Mouse (Mus musculus) hindbrain, embryonic 14.5 days (tissue): ENCODE measurements around the gene Acsm2. TPM values are rescaled to one million over a fixed set of nuclear protein-coding genes. Genes with fewer than 3 reads are reported as not detected.
"Not testable (repeated sequence)": the region's sequence is repeated elsewhere in the genome, so short reads cannot be mapped to it uniquely, and the experiment has no call there.

Experiments
- ATAC-seq: fragments of 200-750 bp; cut with Nextera tagmentation; 2 replicates; pipeline ENCODE4 v1.8.0; 2017; ENCODE audit warnings: moderate number of reproducible peaks, mild to moderate bottlenecking, moderate TSS enrichment, moderate library complexity; ENCODE audit not compliant: low FRiP score
- DNase-seq: peaks from one replicate; pipeline ENCODE4 v3.0.0-alpha.2; 2015; ENCODE audit warnings: low spot score
- H3K27ac ChIP-seq: fragments of 300-500 bp; sonication (generic); 2 replicates; pipeline ENCODE4 v1.5.1; 2014; ENCODE audit warnings: mild to moderate bottlenecking, moderate library complexity
- H3K27me3 ChIP-seq: fragments of 300-500 bp; sonication (generic); 2 replicates; pipeline ENCODE4 v1.6.1; 2014; ENCODE audit warnings: mild to moderate bottlenecking, low read length, mixed read lengths; ENCODE audit not compliant: control insufficient read depth, insufficient read depth
- H3K36me3 ChIP-seq: fragments of 300-500 bp; sonication (generic); replicated peaks from 2 replicates; pipeline ENCODE4 v1.6.1; 2014; ENCODE audit not compliant: control insufficient read depth, insufficient read depth
- H3K4me1 ChIP-seq: fragments of 300-500 bp; sonication (generic); replicated peaks from 2 replicates; pipeline ENCODE4 v1.6.1; 2014; ENCODE audit warnings: antibody characterized with exemption, low read length, mixed read lengths; ENCODE audit not compliant: control insufficient read depth, insufficient read depth
- H3K4me2 ChIP-seq: fragments of 300-500 bp; sonication (generic); replicated peaks from 2 replicates; pipeline ENCODE4 v1.6.1; 2014; ENCODE audit warnings: mild to moderate bottlenecking, moderate library complexity
- H3K4me3 ChIP-seq: fragments of 300-500 bp; sonication (generic); replicated peaks from 2 replicates; pipeline ENCODE4 v1.5.1; 2014; ENCODE audit warnings: mild to moderate bottlenecking, low read length
- H3K9ac ChIP-seq: fragments of 300-500 bp; sonication (generic); 2 replicates; pipeline ENCODE4 v1.6.1; 2014
- H3K9me3 ChIP-seq: fragments of 300-500 bp; sonication (generic); 2 replicates; pipeline ENCODE4 v1.6.1; 2016; ENCODE audit warnings: low read length; ENCODE audit not compliant: control insufficient read depth
- WGBS: fragments of 180-500 bp; shearing (Covaris S2); extraction: QIAGEN DNeasy Blood & Tissue Kit; methylation state at CpG from one replicate; pipeline ENCODE4 v1.1.7; 2014; 5-methylcytosine and 5-hydroxymethylcytosine counted together
- polyA plus RNA-seq: library from polyadenylated mRNA; unstranded; fragments of >200 nt; fragmentation: Nextera tagmentation; extraction: Ambion mirVana; gene quantifications from 2 replicates; pipeline ENCODE4 v1.2.1, GENCODE M21; 2014

Gene Acsm2
- polyA plus RNA-seq, 1 experiment from 2014 or later, result not detected

DNA sequence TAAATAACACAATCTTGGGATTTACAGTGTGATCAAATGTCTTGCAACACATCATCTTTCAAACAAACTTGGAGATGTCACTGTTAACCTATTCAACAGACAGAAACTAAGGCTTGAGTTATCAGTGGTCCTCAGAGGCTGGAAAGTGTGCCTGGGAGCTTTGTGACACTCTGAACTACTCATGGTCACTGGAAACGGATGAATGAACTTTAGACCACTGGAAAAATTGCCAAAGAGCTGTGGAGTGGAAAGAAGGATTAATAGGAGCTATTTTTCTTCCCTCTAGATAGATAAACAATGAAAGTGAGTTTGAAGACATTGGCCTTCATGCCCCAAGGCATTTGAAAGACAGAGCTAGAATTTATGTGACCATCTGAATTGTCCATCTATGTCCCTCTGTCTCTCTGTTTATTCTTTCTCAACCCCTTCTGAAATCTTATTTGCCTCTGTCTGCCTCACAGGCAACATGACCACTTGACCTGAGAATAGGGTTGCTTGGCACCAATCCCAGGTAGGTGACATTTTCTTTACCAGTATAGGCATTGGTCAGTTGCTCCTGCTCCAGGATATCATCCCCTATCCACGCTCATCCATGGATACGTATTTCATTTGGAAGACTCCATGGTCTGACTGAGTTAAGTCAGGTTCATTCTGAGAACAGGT, 5.8 kb downstream of the Acsm2 start:
- no peak for DNase-seq
- Histone ChIP-seq H3K27me3 (no peaks in the 10 kb centered on the region), H3K36me3 (no peaks in the 10 kb centered on the region), H3K27ac (no peak overlapping the region), H3K9ac (no peak overlapping the region), H3K4me1 (no peaks in the 10 kb centered on the region), H3K4me3 (no peak overlapping the region), H3K9me3 (no peaks in the 10 kb centered on the region), H3K4me2 (no peak overlapping the region)
- WGBS, result 90% methylated on average over 3 of the region's 3 CpGs
- no peak for ATAC-seq

DNA sequence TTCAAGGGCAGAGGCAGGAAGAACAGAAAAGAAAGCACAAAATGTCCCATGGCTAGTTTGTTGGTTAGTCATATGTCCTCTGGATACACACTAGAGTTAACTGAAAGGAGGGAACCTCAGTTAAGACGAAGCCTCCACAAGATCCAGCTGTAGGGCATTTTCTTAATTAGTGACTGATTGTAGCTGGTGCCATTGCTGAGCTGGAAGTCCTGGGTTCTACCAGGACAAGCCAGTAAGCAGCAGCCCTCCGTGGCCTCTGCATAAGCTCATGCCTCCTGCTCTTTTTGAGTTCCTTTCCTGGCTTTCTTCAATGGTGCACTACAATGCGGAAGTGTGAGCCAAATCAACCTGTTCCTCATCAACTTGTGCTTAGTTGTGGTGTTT, 6.3 kb downstream of the Acsm2 start:
- no peak overlapping the region for H3K4me3 ChIP-seq
- no peak overlapping the region for H3K4me2 ChIP-seq
- H3K36me3 ChIP-seq, result no peaks in the 10 kb centered on the region
- no peaks in the 10 kb centered on the region for H3K9me3 ChIP-seq
- WGBS, result 94% methylated on average over 3 of the region's 3 CpGs
- no peak overlapping the region for H3K27ac ChIP-seq
- no peaks in the 10 kb centered on the region for H3K4me1 ChIP-seq
- H3K9ac ChIP-seq, result no peak overlapping the region
- no peaks in the 10 kb centered on the region for H3K27me3 ChIP-seq
- no peak for DNase-seq
- no peak for ATAC-seq

GRCm38 (mm10) chr7:119561441-119561840, 7.3 kb downstream of the Acsm2 start:
- H3K36me3 ChIP-seq, result no peaks in the 10 kb centered on the region
- no peak for ATAC-seq
- no peak overlapping the region for H3K27ac ChIP-seq
- H3K9me3 ChIP-seq, result no peaks in the 10 kb centered on the region
- no peak overlapping the region for H3K9ac ChIP-seq
- no peaks in the 10 kb centered on the region for H3K27me3 ChIP-seq
- H3K4me1 ChIP-seq, result no peaks in the 10 kb centered on the region
- 63% methylated on average over 4 of the region's 4 CpGs for WGBS
- DNase-seq, result no peak
- no peak overlapping the region for H3K4me3 ChIP-seq
- no peak overlapping the region for H3K4me2 ChIP-seq

GRCm38 (mm10) chr7:119562476-119562875, 8.3 kb downstream of the Acsm2 start:
- 79% methylated on average over 2 of the region's 2 CpGs for WGBS
- not testable (repeated sequence) for H3K4me3 ChIP-seq, H3K27ac ChIP-seq, ATAC-seq, DNase-seq, H3K9me3 ChIP-seq, H3K36me3 ChIP-seq, H3K27me3 ChIP-seq, H3K9ac ChIP-seq, H3K4me1 ChIP-seq, H3K4me2 ChIP-seq

DNA sequence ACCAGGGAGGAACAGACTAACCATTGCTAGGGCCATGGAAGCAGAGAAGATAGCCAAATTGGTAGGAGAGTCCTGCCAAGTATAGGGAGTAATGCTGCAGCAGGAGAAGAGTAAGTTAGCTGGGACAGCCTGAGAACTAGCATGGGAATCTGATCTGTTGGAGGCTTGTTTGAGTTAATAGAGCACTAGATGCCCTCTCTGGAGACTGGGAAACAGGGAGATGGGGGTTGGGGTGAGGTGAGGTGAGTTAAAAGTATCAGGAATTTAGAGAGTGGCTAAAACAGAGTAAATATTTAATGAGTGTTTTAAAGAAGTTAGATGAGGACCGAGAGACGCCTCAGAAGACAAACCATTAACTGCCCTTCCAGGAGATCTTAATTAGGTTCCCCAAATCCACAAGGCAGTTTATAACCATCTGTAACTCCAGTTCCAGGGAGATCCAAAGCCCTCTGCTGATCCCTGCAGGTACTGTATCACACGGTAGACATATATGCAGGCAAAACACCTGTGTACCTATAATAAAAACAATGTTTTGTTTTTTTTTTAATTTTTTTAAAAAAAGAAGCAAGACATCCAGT, 40.5 kb downstream of the Acsm2 start:
- no peak overlapping the region for H3K27ac ChIP-seq
- H3K4me1 ChIP-seq, result no peaks in the 10 kb centered on the region
- ATAC-seq, result no peak
- H3K4me3 ChIP-seq, result no peak overlapping the region
- no peaks in the 10 kb centered on the region for H3K27me3 ChIP-seq
- no peaks in the 10 kb centered on the region for H3K36me3 ChIP-seq
- H3K4me2 ChIP-seq, result no peak overlapping the region
- no peak for DNase-seq
- no peaks in the 10 kb centered on the region for H3K9me3 ChIP-seq
- 82% methylated on average over 3 of the region's 3 CpGs for WGBS
- no peak overlapping the region for H3K9ac ChIP-seq

DNA sequence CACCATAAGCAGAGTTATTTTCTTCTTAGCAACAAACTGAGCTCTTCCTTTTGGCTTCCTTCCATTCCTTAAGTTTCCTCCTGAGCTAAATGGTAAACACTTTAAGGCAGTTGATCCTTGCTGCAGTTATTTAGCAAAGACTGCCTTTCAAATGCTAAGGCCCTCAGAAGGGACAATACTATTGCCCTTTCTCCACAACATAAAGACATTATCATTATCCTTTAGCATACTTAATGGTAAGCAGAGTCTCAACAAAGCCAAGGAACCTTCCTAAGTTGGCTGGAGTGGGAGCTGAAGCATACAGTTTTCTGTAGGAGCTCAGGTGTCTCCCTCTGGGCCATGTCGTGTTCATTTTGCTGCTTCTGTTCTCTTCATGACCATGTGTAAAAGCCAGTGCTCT, 41.2 kb downstream of the Acsm2 start:
- no peaks in the 10 kb centered on the region for H3K4me1 ChIP-seq
- H3K27ac ChIP-seq, result no peak overlapping the region
- H3K27me3 ChIP-seq, result no peaks in the 10 kb centered on the region
- DNase-seq (no peak), ATAC-seq (no peak)
- H3K4me3 ChIP-seq, result no peak overlapping the region
- 25% methylated on average over 1 of the region's 1 CpGs for WGBS
- H3K9ac ChIP-seq, result no peak overlapping the region
- no peaks in the 10 kb centered on the region for H3K9me3 ChIP-seq
- H3K4me2 ChIP-seq, result no peak overlapping the region
- H3K36me3 ChIP-seq, result no peaks in the 10 kb centered on the region

DNA sequence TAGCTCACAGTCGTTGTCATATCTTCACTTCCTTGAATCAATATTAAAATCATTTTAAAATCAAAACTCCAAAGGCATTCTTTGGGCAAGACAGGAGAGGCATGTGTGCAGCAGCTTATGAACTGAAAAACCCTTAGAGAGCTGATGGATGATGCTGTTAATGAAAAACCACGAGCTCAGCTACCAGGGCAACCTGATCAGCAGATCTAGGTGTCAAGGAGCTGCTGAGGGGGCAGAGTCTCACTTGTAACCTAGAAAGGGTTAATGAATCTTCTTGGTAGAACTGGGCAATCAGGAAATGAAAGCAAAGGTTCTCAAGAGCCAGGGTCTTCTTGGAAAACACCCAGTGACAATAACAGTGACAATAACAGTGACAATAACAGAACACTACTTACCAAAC, 42.4 kb downstream of the Acsm2 start:
- H3K4me2 ChIP-seq, result no peak overlapping the region
- H3K36me3 ChIP-seq, result no peaks in the 10 kb centered on the region

GRCm38 (mm10) chr7:119601195-119601953, 47.2 kb downstream of the Acsm2 start:
- Histone ChIP-seq H3K4me1 (no peaks in the 10 kb centered on the region), H3K9me3 (no peaks in the 10 kb centered on the region), H3K4me3 (no peak overlapping the region), H3K9ac (no peak overlapping the region), H3K4me2 (no peak overlapping the region), H3K27ac (no peak overlapping the region), H3K36me3 (no peaks in the 10 kb centered on the region), H3K27me3 (no peaks in the 10 kb centered on the region)
- DNase-seq, result no peak
- no peak for ATAC-seq
- WGBS, result 92% methylated on average over 2 of the region's 2 CpGs

More for the DNA sequence above, 42.4 kb downstream of the Acsm2 start:
- Histone ChIP-seq H3K27me3 (no peaks in the 10 kb centered on the region), H3K4me1 (no peaks in the 10 kb centered on the region), H3K4me3 (no peak overlapping the region), H3K9ac (no peak overlapping the region), H3K9me3 (no peaks in the 10 kb centered on the region), H3K27ac (no peak overlapping the region)
- WGBS, result 65% methylated on average over 2 of the region's 2 CpGs
- ATAC-seq (no peak), DNase-seq (no peak)

DNA sequence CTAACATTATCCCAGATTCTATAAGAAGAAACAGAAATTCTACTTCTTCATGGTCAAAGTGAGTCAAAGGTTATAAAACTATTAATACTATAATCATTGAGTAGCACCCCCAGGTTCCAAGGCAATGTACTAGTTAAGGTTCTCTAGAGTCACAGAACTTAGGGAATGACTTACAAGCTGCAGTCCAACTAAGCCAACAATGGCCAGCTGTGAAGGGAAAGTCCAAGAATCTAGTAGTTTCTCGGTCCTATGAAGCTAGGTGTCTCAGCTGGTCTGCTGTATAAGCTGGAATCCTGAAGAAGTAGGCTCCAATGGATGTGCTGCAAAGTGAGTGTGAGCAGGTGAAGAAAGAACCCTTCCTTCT, 47.8 kb downstream of the Acsm2 start:
- Histone ChIP-seq H3K4me3 (no peak overlapping the region), H3K27ac (no peak overlapping the region), H3K36me3 (no peaks in the 10 kb centered on the region), H3K27me3 (no peaks in the 10 kb centered on the region), H3K4me2 (no peak overlapping the region), H3K9me3 (no peaks in the 10 kb centered on the region), H3K4me1 (no peaks in the 10 kb centered on the region), H3K9ac (no peak overlapping the region)
- ATAC-seq (no peak), DNase-seq (no peak)
- 77% methylated on average over 1 of the region's 1 CpGs for WGBS
